ENCODE assay signal across 8 mouse cellular contexts in the genomic region with DNA sequence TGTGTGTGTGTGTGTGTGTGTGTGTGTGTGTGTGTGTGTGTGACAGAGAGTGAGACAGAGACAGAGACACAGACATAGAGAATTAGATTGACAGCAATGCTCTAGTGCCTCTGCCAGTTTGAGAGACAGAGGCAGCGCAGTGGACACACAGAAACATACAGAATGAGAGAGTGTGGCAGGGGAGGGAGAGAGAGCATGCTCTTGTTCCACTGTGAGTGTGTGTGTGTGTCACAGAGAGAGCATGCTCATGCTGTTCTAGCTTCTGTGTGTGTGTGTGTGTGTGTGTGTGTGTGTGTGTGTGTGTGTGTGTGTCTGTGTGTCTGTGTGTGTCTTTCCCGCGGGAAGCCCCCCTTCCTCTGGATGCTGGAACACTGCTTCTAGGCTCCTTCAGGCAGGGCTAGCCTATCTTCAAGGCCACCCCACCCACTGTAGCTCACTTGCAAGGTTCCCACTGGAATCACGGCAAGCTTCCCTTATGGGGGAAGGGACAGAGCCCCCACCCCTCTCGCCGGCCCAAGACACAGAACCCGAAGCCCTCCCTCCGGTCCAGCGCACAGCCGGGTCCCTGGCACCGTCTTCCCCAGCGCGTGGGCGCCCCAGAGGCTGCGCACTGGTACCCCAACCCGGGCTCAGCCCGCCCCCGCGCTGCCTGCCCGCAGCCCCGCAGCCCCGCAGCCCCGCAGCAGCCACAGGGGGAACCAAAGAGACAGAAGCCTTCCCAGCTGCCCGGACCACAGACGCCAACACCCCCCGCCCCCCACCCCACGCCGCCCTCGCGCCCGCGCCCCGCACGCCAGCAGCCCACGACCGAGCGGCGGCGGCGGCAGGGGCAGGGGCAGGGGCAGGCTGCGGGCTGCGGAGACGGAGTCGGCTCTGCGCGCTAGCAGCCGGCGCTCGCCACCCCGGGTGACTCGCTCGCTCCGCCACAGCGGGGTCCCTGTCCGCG.
ATAC-seq lines count a peak whose summit lies in the region.
"Not testable (repeated sequence)": the region's sequence is repeated elsewhere in the genome, so short reads cannot be mapped to it uniquely, and the experiment has no call there.

No protein-coding gene starts in this region.

- not testable (repeated sequence) for H3K27ac ChIP-seq in forebrain, embryonic 12.5 days; heart, embryonic 11.5 days (ENCODE audit: low read depth, low read length); hindbrain, embryonic 16.5 days (ENCODE audit: low read depth, low read length); kidney, embryonic 16.5 days (ENCODE audit: low read length); lung, embryonic 16.5 days (ENCODE audit: low read length); midbrain, embryonic 16.5 days (ENCODE audit: low read length); stomach, embryonic 15.5 days

- no CpG with 5 or more reads among the region's 56 CpGs for WGBS in forebrain, embryonic 12.5 days
- WGBS in heart, embryonic 11.5 days (ENCODE audit: insufficient replicate concordance) = no CpG with 5 or more reads among the region's 56 CpGs
- no CpG with 5 or more reads among the region's 56 CpGs for WGBS in hindbrain, embryonic 16.5 days
- no CpG with 5 or more reads among the region's 56 CpGs for whole genome bisulfite sequencing in kidney, embryonic 16.5 days
- no CpG with 5 or more reads among the region's 56 CpGs for WGBS in lung, embryonic 16.5 days
- WGBS in midbrain, embryonic 16.5 days = no CpG with 5 or more reads among the region's 56 CpGs
- no CpG with 5 or more reads among the region's 56 CpGs for WGBS in stomach, embryonic 15.5 days

- H3K4me2 ChIP-seq in forebrain, embryonic 12.5 days; heart, embryonic 11.5 days; hindbrain, embryonic 16.5 days (ENCODE audit: low read length); kidney, embryonic 16.5 days (replicated peaks; ENCODE audit: low read depth, low read length); lung, embryonic 16.5 days (ENCODE audit: low read depth, low read length); midbrain, embryonic 16.5 days (ENCODE audit: low read length); stomach, embryonic 15.5 days: not testable (repeated sequence)

- not testable (repeated sequence) for H3K4me3 ChIP-seq in forebrain, embryonic 12.5 days (replicated peaks); heart, embryonic 11.5 days (ENCODE audit: low read depth, low read length); hindbrain, embryonic 16.5 days (ENCODE audit: low read length); kidney, embryonic 16.5 days (ENCODE audit: low read length); lung, embryonic 16.5 days (ENCODE audit: low read length); midbrain, embryonic 16.5 days (ENCODE audit: low read depth, low read length); stomach, embryonic 15.5 days (replicated peaks)

- not testable (repeated sequence) for H3K27me3 ChIP-seq in forebrain, embryonic 12.5 days; heart, embryonic 11.5 days (ENCODE audit: control insufficient read depth, insufficient read depth, low read length); hindbrain, embryonic 16.5 days (replicated peaks; ENCODE audit: control insufficient read depth, insufficient read depth, low read length); kidney, embryonic 16.5 days (ENCODE audit: insufficient read depth, low read length); lung, embryonic 16.5 days (ENCODE audit: control insufficient read depth, insufficient read depth, low read depth, low read length); midbrain, embryonic 16.5 days (ENCODE audit: control insufficient read depth, insufficient read depth, low read depth, low read length); stomach, embryonic 15.5 days (replicated peaks)

- not testable (repeated sequence) for H3K36me3 ChIP-seq in forebrain, embryonic 12.5 days (replicated peaks); heart, embryonic 11.5 days (ENCODE audit: control insufficient read depth, insufficient read depth, low read length); hindbrain, embryonic 16.5 days (ENCODE audit: control insufficient read depth, insufficient read depth, low read length); kidney, embryonic 16.5 days (ENCODE audit: insufficient read depth, low read length); lung, embryonic 16.5 days (ENCODE audit: control insufficient read depth, insufficient read depth, low read length); midbrain, embryonic 16.5 days (ENCODE audit: control insufficient read depth, insufficient read depth, low read length); stomach, embryonic 15.5 days

- H3K9ac ChIP-seq in forebrain, embryonic 12.5 days; heart, embryonic 11.5 days (ENCODE audit: low read depth, low read length); hindbrain, embryonic 16.5 days (ENCODE audit: low read depth, low read length); kidney, embryonic 16.5 days (replicated peaks; ENCODE audit: low read length); lung, embryonic 16.5 days (ENCODE audit: low read length); midbrain, embryonic 16.5 days (ENCODE audit: low read depth, low read length); stomach, embryonic 15.5 days: not testable (repeated sequence)

- H3K4me1 ChIP-seq in forebrain, embryonic 12.5 days; heart, embryonic 11.5 days (ENCODE audit: control insufficient read depth, insufficient read depth, low read length); hindbrain, embryonic 16.5 days (ENCODE audit: control insufficient read depth, insufficient read depth, low read depth, low read length); kidney, embryonic 16.5 days (ENCODE audit: insufficient read depth, low read length); lung, embryonic 16.5 days (replicated peaks; ENCODE audit: control insufficient read depth, insufficient read depth, low read length); midbrain, embryonic 16.5 days (ENCODE audit: control insufficient read depth, insufficient read depth, low read length); stomach, embryonic 15.5 days: not testable (repeated sequence)

- not testable (repeated sequence) for H3K9me3 ChIP-seq in forebrain, embryonic 12.5 days; heart, embryonic 11.5 days (replicated peaks; ENCODE audit: control insufficient read depth, low read length); hindbrain, embryonic 16.5 days (ENCODE audit: control insufficient read depth, low read length); kidney, embryonic 16.5 days (ENCODE audit: low read length); lung, embryonic 16.5 days (ENCODE audit: control insufficient read depth, low read length); midbrain, embryonic 16.5 days (replicated peaks; ENCODE audit: control insufficient read depth, low read length, poor library complexity, severe bottlenecking); stomach, embryonic 15.5 days

- ATAC-seq in cerebellum, adult (ENCODE audit: insufficient number of reproducible peaks, low FRiP score, low TSS enrichment) = peak; percentile 46
- ATAC-seq in forebrain, embryonic 12.5 days (ENCODE audit: low FRiP score) = peak; percentile 87
- ATAC-seq in heart, embryonic 11.5 days (replicated peaks; ENCODE audit: insufficient number of reproducible peaks, low FRiP score, low TSS enrichment) = peak; percentile 42; the same call in 1 of the 2 replicates
- ATAC-seq in hindbrain, embryonic 16.5 days = peak; percentile 91
- ATAC-seq in kidney, embryonic 16.5 days (ENCODE audit: low FRiP score, low TSS enrichment) = peak; percentile 77
- ATAC-seq in lung, embryonic 16.5 days (ENCODE audit: low read depth) = peak; percentile 68
- peak; percentile 90 for ATAC-seq in midbrain, embryonic 16.5 days
- ATAC-seq in stomach, embryonic 15.5 days (ENCODE audit: insufficient read depth, low FRiP score, low read depth) = peak; percentile 72; the same call in 1 of the 2 replicates
